Mouse (Mus musculus) heart, adult 11 months (tissue): ENCODE measurements around the gene Copb2.

ENCODE experiments used
- DNase-seq: peaks from one replicate; pipeline ENCODE4 v3.0.0; 2022

The Copb2 gene

GRCm38 (mm10) chr9:98563137-98564126 is at the start of gene Copb2:
Gene Copb2 (plus strand): TSS chr9:98563721.
- DNase-seq: peak; percentile 100

GRCm38 (mm10) chr9:98523872-98524271 is 39.6 kb upstream of the Copb2 start:
- no peak for DNase-seq

- no peak for DNase-seq
Observed at GRCm38 (mm10) chr9:98524786-98525542, 38.6 kb upstream of the Copb2 start.

- DNase-seq: no peak
Observed at GRCm38 (mm10) chr9:98525543-98525924, 38.0 kb upstream of the Copb2 start.

- DNase-seq: no peak
Observed at GRCm38 (mm10) chr9:98527226-98527625, 36.3 kb upstream of the Copb2 start.

- DNase-seq: no peak
Observed at GRCm38 (mm10) chr9:98529776-98530175, 33.7 kb upstream of the Copb2 start.

GRCm38 (mm10) chr9:98530999-98531398 is 32.5 kb upstream of the Copb2 start:
- no peak for DNase-seq

GRCm38 (mm10) chr9:98534675-98535280 is 28.7 kb upstream of the Copb2 start:
- DNase-seq: no peak

GRCm38 (mm10) chr9:98535763-98536162 is 27.8 kb upstream of the Copb2 start:
- no peak for DNase-seq

- DNase-seq: peak; percentile 30
Observed at GRCm38 (mm10) chr9:98538017-98538712, 25.4 kb upstream of the Copb2 start.

GRCm38 (mm10) chr9:98538713-98539360 is 24.7 kb upstream of the Copb2 start:
- DNase-seq: peak; percentile 93

- peak; percentile 51 for DNase-seq
Observed at GRCm38 (mm10) chr9:98544042-98544441, 19.5 kb upstream of the Copb2 start.

- DNase-seq: no peak
Observed at GRCm38 (mm10) chr9:98583852-98584251, 20.3 kb downstream of the Copb2 start.

- DNase-seq: no peak
Observed at GRCm38 (mm10) chr9:98600094-98600493, 36.6 kb downstream of the Copb2 start.

GRCm38 (mm10) chr9:98601156-98601836 is 37.8 kb downstream of the Copb2 start, which contains the start of gene Mrps22:
Gene Mrps22 (minus strand): TSS chr9:98601660.
- DNase-seq: peak; percentile 98

GRCm38 (mm10) chr9:98601837-98602359 is 38.4 kb downstream of the Copb2 start:
- no peak for DNase-seq

- no peak for DNase-seq
Observed at GRCm38 (mm10) chr9:98604896-98605295, 41.4 kb downstream of the Copb2 start.

GRCm38 (mm10) chr9:98628480-98628879 is 65.0 kb downstream of the Copb2 start:
- DNase-seq: no peak

GRCm38 (mm10) chr9:98633287-98634162 is 70.0 kb downstream of the Copb2 start:
- DNase-seq: no peak
